Mouse (Mus musculus) heart, adult 2 months (tissue): ENCODE data around the gene Irgm2.

Source experiments
- CTCF ChIP-seq: fragments of 200-600 bp; IDR thresholded peaks from 2 replicates; pipeline ENCODE4 v1.8.1; 2022; ENCODE audit warnings: antibody characterized with exemption, mild to moderate bottlenecking, moderate library complexity
- EP300 ChIP-seq: fragments of 200-500 bp; IDR thresholded peaks from 2 replicates; pipeline ENCODE4 v1.6.1; 2011; ENCODE audit warnings: low read depth, low read length, control low read depth; ENCODE audit not compliant: insufficient read depth

- TF ChIP-seq CTCF (peak; percentile 75), EP300 (peak; percentile 52; the same call in 1 of the 2 replicates)
These were observed 19.9 kb upstream of the Irgm2 start for GRCm38 (mm10) chr11:58179563-58179962.
